Mouse (Mus musculus): ENCODE results near the gene Rcan3.
A peak's percentile ranks its signal among the peaks of the same experiment; 100 is the strongest.

GRCm38 (mm10) chr4:135436291-135436690 lies 2.6 kb upstream of the Rcan3 start:
- TF ChIP-seq EP300 (IDR thresholded peaks at IDR 0.05) (peak; percentile 85), CTCF (IDR thresholded peaks at IDR 0.05) (no peak)
